Mouse (Mus musculus) heart, postnatal 25 days (tissue): ENCODE data around the gene Lamtor5. TPM values are rescaled to one million over a fixed set of nuclear protein-coding genes. Genes with fewer than 3 reads are reported as not detected.
"Not testable (repeated sequence)": the region's sequence is repeated elsewhere in the genome, so short reads cannot be mapped to it uniquely, and the experiment has no call there.

Experiments
- DNase-seq: peaks from one replicate; pipeline ENCODE4 v3.0.0; 2022; ENCODE audit warnings: low spot score
- intact Hi-C: fragments of 180-260 bp; cut with DNase I; formaldehyde crosslinking; loops from one replicate; pipeline ENCODE4 v1.15.1; 2025
- total RNA-seq, 2 experiments: library from RNA; stranded (reverse); gene quantifications; 2 replicates each; pipeline ENCODE4 v1.2.3; 2021

Lamtor5 gene
- total RNA-seq, 2 experiments from 2014 or later: 65.2 to 66.1 TPM

DNA sequence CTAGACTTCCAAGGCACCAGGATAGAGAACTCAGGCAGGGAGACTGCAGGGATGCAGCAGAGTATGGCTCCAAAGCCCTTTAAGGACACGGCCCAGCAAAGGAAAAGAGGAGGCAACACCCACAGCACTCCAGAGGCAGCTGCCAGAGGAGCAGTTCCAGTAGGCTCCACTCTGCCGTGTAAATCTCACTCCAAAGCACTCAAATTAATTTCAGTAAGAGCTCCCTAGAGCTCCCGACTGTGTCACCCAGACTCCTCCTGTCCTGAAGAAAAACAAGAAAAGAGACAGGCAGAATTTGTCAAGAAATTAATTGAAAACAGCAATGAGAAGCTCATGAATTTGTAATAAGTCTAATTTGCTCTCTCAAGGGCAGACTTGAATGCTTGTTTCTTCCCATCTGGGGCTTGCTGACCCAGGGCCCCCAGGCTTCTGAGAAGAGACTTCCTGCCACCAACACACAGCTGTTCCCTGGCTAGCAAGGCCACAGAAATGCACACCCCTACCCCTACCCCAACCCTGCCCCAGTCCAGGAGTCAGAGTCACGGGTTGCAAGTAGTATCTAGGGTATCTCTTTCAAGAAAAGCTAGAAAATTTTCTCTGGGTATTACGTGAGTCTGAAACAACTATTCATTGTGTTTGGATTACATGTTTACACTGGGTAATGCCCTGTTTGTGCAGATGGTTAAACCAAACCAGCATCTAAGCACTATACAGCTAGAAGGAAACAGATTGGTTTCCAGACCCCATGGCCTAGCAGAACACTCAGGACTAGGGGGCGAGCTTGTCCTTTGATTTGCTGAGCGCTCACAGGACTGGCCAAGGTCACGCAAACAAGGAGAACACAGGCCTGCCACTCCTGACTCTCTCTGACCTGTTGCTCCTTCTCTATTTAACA is 17.5 kb upstream of the Lamtor5 start:
- peak; percentile 33 for DNase-seq
- intact Hi-C loops: no loop called here

DNA sequence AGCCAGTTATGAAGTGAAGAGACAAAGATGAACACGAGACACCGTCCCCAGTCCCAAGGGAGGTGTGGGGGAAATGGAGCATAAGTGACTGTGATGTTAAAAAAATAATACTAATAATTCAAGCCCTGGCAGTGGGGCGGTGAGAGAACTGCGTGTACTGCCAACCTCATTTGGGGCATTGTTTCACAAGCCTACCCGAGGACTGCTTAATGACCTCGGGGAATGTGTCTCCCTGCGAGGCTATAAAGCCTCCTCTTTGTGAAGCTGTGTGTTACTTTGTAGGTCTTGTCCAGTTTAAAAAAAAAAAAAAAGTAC is 16.9 kb upstream of the Lamtor5 start:
- intact Hi-C loops: no loop called here
- peak; percentile 35 for DNase-seq

- DNase-seq: no peak
- intact Hi-C loops: no loop called here
These were observed 11.8 kb upstream of the Lamtor5 start for GRCm38 (mm10) chr3:107266814-107267345.

DNA sequence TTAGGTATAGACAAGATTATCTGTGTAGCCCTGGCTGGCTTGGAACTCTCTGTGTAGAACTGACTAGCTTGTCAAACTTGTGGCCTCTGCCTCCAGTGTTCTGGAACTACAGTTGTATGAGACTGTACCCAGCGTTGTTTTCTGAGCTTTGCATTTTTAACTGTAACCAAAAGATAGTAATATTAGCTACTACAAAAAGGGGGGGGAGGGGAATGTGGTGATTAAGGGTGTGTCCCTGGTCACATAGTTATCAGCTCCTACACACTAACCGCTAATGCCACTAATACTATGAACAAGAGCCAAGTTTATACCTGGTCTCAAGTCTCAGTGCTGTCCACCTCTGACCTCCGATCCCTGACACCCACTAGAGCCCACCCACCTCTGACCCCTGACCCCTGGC is 6.2 kb upstream of the Lamtor5 start:
- intact Hi-C loops: loop anchor here (10.0 kb wide), 1 partner anchor 178 kb away; no protein-coding TSS in a partner anchor

GRCm38 (mm10) chr3:107273820-107274219 is 4.8 kb upstream of the Lamtor5 start:
- DNase-seq: peak; percentile 28
- intact Hi-C loops: loop anchor here (1.0 to 10.0 kb wide), 3 partner anchors 41 to 179 kb away; no protein-coding TSS in a partner anchor

More for the DNA sequence above, 6.2 kb upstream of the Lamtor5 start:
- no peak for DNase-seq

DNA sequence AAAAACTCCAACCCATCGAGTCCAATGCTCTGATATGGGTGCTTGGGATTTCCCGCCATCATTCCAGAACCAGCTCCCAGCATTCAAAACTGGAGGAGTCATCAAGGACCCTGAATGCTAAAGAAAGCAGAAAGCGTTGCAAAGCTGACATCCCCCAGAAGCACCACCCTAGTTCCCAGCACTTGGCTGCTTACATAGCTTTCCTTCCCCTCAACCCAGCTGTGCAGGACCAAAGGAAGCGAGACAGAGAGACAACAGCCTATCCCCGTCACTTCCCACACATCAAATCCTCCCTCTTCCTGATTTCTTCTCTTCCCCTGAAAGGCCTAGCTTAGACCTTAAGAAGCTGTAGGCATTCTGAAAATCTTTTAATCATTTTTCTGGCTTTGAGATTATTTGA is 3.3 kb upstream of the Lamtor5 start:
- intact Hi-C loops: loop anchor here (5.0 to 10.0 kb wide), 2 partner anchors 181 to 192 kb away; no protein-coding TSS in a partner anchor
- no peak for DNase-seq

DNA sequence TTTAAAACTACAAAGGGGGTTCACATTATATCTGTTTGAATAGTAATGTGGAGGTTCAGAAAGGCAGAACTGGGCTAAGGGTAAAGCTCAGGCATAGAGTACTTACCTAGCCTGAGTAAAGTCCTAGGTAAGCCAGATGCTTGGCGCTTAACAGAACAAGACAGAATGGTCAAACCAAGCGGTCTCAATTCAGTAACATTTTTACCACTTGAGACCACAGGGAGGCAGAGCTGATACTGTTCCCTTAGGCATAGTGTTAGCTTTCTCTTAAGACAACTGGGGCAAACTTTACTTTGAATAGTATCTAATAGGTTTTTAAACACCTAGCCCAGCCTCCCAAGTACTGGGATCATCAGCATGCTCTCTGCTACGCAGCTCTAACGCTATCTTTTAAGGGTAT is 2.7 kb upstream of the Lamtor5 start:
- no peak for DNase-seq
- intact Hi-C loops: loop anchor here (5.0 to 10.0 kb wide), 2 partner anchors 181 to 191 kb away; no protein-coding TSS in a partner anchor

- intact Hi-C loops: loop anchor here (5.0 to 10.0 kb wide), 2 partner anchors 182 to 191 kb away; no protein-coding TSS in a partner anchor
- DNase-seq: no peak
These were observed 2.0 kb upstream of the Lamtor5 start for GRCm38 (mm10) chr3:107276626-107277025.

DNA sequence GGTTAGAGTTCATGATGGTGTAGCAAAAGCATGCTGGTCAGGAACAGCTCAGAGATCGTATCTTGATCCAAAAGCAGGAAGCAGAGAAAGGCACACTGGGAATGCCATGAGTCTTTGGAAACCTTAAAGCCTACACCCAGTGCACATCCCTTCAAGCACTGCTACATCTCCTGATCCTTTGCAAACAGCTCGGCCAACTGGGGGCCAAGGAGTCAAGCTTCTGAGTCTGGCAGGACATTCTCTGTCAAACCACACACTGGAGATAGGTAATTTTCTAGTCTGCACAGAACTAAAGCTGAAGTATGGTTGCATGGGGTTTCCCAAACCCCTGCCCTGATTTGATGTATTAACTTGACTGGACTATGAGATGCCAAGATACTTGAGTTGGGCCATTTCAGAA is 7.5 kb downstream of the Lamtor5 start:
- intact Hi-C loops: no loop called here
- DNase-seq: no peak

DNA sequence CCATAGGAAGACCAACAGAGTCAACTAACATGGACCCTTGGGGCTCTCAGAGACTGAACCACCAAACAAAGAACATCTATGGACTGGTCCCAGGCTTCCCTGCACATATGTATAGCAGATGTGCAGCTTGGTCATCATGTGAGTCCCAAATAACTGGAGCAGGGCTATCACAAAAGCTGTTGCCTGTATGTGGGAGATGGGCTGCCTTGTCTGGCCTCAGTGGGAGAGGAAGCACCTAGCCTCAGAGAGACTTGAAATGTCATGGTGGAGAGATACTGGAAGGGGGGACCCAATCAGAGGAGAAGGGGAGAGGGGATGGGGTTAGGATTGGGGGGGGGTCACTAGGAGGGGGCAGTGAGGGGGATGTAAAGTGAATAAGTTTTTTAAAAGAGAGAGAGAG is 8.7 kb downstream of the Lamtor5 start:
- no peak for DNase-seq
- intact Hi-C loops: no loop called here

GRCm38 (mm10) chr3:107290764-107291381 is 12.2 kb downstream of the Lamtor5 start, which contains the start of gene Slc16a4:
Slc16a4 (plus strand) TSS chr3:107291230.
- intact Hi-C loops: no loop called here
- no peak for DNase-seq

GRCm38 (mm10) chr3:107295672-107296360 is 17.2 kb downstream of the Lamtor5 start:
- no peak for DNase-seq
- intact Hi-C loops: no loop called here

DNA sequence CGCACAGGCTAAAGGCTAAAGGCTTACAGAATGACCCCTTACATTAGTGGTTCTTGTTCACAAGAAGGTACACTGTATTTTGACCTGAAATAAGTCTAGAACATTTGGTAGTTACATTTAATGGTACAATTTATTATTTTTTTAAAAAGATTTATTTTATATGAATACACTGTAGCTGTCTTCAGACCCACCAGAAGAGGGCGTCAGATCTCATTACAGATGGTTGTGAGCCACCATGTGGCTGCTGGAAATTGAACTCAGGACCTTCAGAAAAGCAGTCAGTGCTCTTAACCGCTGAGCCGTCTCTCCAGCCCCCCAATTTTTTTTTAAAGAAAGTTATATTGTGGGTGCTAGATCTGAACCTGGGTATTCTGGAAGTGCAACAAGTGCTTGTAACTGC is 18.3 kb downstream of the Lamtor5 start:
- DNase-seq, intact Hi-C loops: not testable (repeated sequence)

DNA sequence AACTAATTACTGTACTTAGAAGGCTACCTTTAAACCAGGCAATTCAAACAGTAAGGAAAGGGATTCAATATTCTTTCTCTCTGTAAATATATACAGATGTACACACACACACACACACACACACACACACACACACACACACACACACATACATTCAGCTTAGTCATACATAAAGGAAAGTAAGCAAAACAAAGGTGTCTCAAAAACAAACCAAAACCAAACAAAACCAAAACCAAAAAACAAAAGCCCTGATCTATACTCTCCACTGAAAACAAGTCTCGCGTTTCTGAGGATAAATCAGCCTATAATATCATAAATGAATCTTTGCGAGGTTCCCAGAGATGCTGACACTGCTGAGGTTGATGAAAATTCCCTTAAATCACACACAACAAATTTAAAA is 38.7 kb downstream of the Lamtor5 start:
- intact Hi-C loops: no loop called here
- DNase-seq: no peak

- intact Hi-C loops: no loop called here
- DNase-seq: no peak
These were observed 42.5 kb downstream of the Lamtor5 start for GRCm38 (mm10) chr3:107321141-107321540.

GRCm38 (mm10) chr3:107321776-107322175 is 43.1 kb downstream of the Lamtor5 start:
- DNase-seq: no peak
- intact Hi-C loops: no loop called here

DNA sequence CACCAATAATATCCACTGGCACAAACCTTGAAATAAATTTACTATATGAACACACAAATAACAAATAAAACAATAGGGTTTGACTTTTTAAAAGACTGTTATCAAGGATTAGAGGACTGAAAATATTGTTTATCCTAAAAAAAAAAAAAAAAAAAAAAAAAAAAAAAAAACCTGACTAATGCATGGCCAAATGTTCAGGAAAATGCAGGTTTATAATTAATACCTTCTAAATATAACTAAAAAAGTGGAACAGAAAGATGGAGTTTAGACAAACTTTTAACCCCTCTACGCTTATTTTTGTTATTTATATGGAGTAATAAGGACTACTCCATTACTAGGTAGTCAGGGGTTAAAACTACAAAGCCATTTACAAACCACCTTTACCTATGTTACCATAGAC is 47.8 kb downstream of the Lamtor5 start:
- DNase-seq: no peak
- intact Hi-C loops: no loop called here

DNA sequence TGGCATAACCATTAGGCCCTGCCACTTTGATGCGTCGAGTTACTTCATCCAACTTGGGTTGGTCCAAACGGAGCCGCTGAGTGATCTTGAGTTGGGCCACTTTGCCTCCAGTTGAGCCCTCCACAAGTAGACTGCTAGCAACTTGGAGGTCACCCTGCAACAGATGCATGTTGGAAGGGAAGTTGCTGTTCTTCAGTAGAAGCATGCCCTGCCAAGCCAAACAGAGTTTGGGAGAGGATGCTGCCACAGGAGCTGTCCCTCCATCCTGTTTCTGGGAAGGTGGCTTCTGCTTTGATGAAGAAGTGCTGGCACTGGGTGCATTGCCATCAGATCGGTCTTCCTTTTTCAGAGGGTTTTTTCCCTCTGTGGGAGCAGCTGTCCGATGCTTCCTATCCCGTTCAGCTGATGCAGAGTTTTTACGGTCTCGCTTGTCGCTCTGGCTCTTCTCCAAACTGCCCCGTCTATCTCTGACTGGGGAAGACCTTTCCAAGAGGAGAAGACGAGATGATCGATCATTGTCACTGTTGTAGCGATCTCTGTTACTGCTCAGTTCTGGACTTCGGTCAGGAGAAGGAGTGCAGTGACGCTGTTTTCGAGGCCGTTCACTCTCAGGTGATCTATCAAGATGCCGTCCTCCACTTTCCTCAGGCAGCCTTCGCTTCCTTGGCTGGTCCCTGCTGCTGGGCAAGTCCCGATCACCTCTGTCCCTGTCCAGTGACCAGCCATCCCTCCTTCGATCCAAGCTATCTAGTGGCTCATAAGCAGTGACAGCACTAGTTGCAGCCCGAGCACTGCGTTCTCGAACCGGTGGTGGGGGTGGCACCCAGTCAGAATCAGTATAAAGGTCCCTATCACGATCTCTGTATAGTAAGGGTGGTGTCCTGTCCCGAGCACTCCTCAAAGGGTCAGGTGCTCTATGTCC is 52.1 kb downstream of the Lamtor5 start:
- intact Hi-C loops: loop anchor here (2.0 kb wide), 1 partner anchor 52 kb away; the partner anchor contains the start of gene Lamtor5
- no peak for DNase-seq

DNA sequence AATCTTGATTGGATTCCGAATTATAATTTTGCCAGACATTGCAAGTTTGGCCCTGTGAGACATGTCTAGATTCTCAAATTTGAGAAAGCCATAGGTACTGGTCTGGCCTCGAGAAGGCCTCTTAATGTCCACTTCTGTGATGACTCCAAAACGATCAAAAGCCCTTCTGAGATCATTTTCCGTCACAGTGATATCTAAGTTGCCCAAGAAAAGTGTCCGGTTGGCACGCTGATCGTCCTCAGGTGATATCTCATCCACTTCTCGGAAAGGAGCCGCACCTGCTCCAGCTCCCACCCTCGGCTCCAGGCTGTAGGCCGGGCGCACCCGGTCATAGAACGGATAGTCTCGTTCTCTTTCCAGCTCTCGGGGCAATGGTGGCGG is 53.1 kb downstream of the Lamtor5 start:
- no peak for DNase-seq
- intact Hi-C loops: loop anchor here (2.0 kb wide), 1 partner anchor 53 kb away; the partner anchor contains the start of gene Lamtor5
